Mouse (Mus musculus) layer of hippocampus, adult 2 months (tissue): ENCODE results near the gene Ube2f. TPM values are rescaled to one million over a fixed set of nuclear protein-coding genes. Genes with fewer than 3 reads are reported as not detected.

Source experiments
- DNase-seq, 2 experiments: peaks; one replicate each; pipeline ENCODE4 v3.0.0; 2022; ENCODE audit warnings: low spot score in 2 of 2
- H3K27ac ChIP-seq: fragments of 200-600 bp; 2 replicates; pipeline ENCODE4 v1.8.1; 2022
- H3K4me3 ChIP-seq: fragments of 200-600 bp; 2 replicates; pipeline ENCODE4 v1.8.1; 2022; ENCODE audit warnings: mild to moderate bottlenecking
- CTCF ChIP-seq: fragments of 200-600 bp; conservative IDR thresholded peaks from 2 replicates; pipeline ENCODE4 v1.8.1; 2022; ENCODE audit warnings: antibody characterized with exemption, mild to moderate bottlenecking, moderate library complexity
- total RNA-seq, 2 experiments: library from RNA; stranded (reverse); gene quantifications; 2 replicates each; pipeline ENCODE4 v1.2.3; 2021

The Ube2f gene
- total RNA-seq, 2 experiments from 2014 or later, result 44.9 to 50.7 TPM

GRCm38 (mm10) chr1:91216504-91217267 is 33.4 kb upstream of the Ube2f start:
- no peak for TF ChIP-seq CTCF
- peak overlapping the region; percentile 43 for H3K27ac ChIP-seq
- H3K4me3 ChIP-seq, result no peak overlapping the region
- DNase-seq, result no peak

- TF ChIP-seq CTCF, result no peak
- DNase-seq, result no peak
- Histone ChIP-seq H3K4me3 (no peak overlapping the region), H3K27ac (no peak overlapping the region)
These were observed 30.3 kb upstream of the Ube2f start for GRCm38 (mm10) chr1:91219641-91220321.

- no peak for DNase-seq
- TF ChIP-seq CTCF, result no peak
- Histone ChIP-seq H3K27ac (no peak overlapping the region), H3K4me3 (no peak overlapping the region)
These were observed 29.8 kb upstream of the Ube2f start for GRCm38 (mm10) chr1:91220322-91220672.

- no peak overlapping the region for H3K27ac ChIP-seq
- H3K4me3 ChIP-seq, result no peak overlapping the region
- DNase-seq, result no peak
- no peak for TF ChIP-seq CTCF
These were observed 23.5 kb upstream of the Ube2f start for GRCm38 (mm10) chr1:91226562-91226961.

GRCm38 (mm10) chr1:91227381-91228054 is 22.6 kb upstream of the Ube2f start:
- TF ChIP-seq CTCF, result no peak
- no peak for DNase-seq
- H3K4me3 ChIP-seq, result no peak overlapping the region
- no peak overlapping the region for H3K27ac ChIP-seq

GRCm38 (mm10) chr1:91231142-91231541 is 19.0 kb upstream of the Ube2f start:
- no peak for TF ChIP-seq CTCF
- DNase-seq, result no peak
- no peak overlapping the region for H3K27ac ChIP-seq
- H3K4me3 ChIP-seq, result no peak overlapping the region

DNA sequence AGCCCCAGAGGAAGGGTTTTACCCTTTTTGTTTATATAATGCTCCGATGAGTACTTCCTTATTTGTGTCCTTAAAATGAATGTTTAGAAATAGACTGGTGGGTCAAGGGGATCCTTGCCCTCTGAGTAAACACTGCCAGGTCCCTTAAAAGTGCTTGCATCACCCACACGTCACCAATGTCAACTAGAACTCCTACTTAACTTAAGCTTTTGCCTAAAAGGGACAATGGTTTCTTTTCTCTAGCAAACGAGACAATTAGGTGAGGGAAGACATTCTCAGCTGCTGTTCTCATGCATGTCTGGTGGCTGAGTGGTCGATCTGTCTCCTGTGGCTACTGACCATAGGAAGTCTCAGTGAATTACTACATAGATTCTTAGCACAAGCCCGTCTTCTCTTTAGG is 18.2 kb upstream of the Ube2f start:
- TF ChIP-seq CTCF, result no peak
- H3K4me3 ChIP-seq, result no peak overlapping the region
- H3K27ac ChIP-seq, result no peak overlapping the region
- no peak for DNase-seq

GRCm38 (mm10) chr1:91235395-91235794 is 14.7 kb upstream of the Ube2f start:
- H3K4me3 ChIP-seq, result no peak overlapping the region
- no peak for DNase-seq
- no peak for TF ChIP-seq CTCF
- no peak overlapping the region for H3K27ac ChIP-seq

GRCm38 (mm10) chr1:91237676-91238075 is 12.4 kb upstream of the Ube2f start:
- Histone ChIP-seq H3K4me3 (no peak overlapping the region), H3K27ac (no peak overlapping the region)
- no peak for DNase-seq
- TF ChIP-seq CTCF, result no peak

GRCm38 (mm10) chr1:91239112-91239511 is 11.0 kb upstream of the Ube2f start:
- Histone ChIP-seq H3K4me3 (no peak overlapping the region), H3K27ac (no peak overlapping the region)
- TF ChIP-seq CTCF, result peak; percentile 87
- DNase-seq, result peak; percentile 43 to 72

DNA sequence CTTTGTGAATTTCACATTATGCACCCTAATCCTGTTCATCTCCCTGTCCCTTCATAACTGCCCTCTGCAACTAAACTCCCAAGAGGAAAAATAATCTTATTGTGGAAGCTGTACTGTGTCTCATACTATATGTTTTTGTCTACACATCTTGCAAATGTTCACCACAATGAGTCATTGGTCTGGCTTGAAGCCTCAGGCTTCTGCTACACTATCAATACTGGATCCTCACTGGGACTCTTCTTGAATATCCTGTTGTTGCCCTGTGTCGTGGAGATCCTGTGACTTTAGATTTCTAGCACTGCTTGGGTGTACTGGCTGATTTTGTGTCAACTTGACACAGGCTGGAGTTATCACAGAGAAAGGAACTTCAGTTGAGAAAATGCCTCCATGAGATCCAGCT is 10.3 kb upstream of the Ube2f start:
- TF ChIP-seq CTCF, result no peak
- H3K27ac ChIP-seq, result no peak overlapping the region
- DNase-seq, result no peak
- no peak overlapping the region for H3K4me3 ChIP-seq

GRCm38 (mm10) chr1:91240685-91241084 is 9.4 kb upstream of the Ube2f start:
- no peak for DNase-seq
- no peak overlapping the region for H3K27ac ChIP-seq
- no peak overlapping the region for H3K4me3 ChIP-seq
- TF ChIP-seq CTCF, result no peak

DNA sequence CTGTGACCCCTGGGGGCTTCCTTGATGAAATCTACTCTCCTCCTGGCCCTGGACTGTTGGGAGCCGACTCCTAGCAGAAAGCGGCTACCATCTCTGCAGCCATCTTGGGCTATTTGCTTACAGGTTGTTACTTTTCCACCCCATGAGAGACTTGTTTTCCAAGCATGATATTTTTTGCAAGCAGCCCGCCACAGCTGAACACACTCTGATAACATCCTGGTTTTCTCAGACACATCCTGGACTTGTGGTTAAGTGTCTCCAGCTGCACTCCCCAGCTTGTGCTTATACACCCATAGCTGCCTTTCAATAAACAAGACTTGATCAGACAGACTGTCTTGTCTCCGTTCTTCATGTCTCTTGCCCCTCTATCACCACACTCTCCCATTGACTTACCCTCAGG is 8.9 kb upstream of the Ube2f start:
- H3K27ac ChIP-seq, result no peak overlapping the region
- DNase-seq, result no peak
- H3K4me3 ChIP-seq, result no peak overlapping the region
- no peak for TF ChIP-seq CTCF

- TF ChIP-seq CTCF, result no peak
- Histone ChIP-seq H3K27ac (no peak overlapping the region), H3K4me3 (no peak overlapping the region)
- no peak for DNase-seq
These were observed 1.9 kb upstream of the Ube2f start for GRCm38 (mm10) chr1:91248242-91248641.
